Mouse (Mus musculus) WW6 (cell line): Measurements from ENCODE around the gene Olfr444.

Source experiments
- DNase-seq: peaks from one replicate; pipeline ENCODE4 v3.0.0-alpha.2; 2013; ENCODE audit warnings: low read depth, low spot score

The Olfr444 gene

GRCm38 (mm10) chr6:42948767-42949166 lies at the start of gene Olfr444:
TSS of gene Olfr444 (plus strand) at chr6:42949067.
- no peak for DNase-seq

GRCm38 (mm10) chr6:42900345-42900744 lies 48.5 kb upstream of the Olfr444 start:
- DNase-seq: no peak

GRCm38 (mm10) chr6:42908578-42908977 lies 40.3 kb upstream of the Olfr444 start, which contains the start of gene Olfr447:
TSS of gene Olfr447 (plus strand) at chr6:42908878.
- DNase-seq: no peak

- DNase-seq: no peak
Measured at GRCm38 (mm10) chr6:42921077-42921476, 27.8 kb upstream of the Olfr444 start, which contains the start of gene Olfr446. TSS of gene Olfr446 (plus strand) at chr6:42921377.

GRCm38 (mm10) chr6:42980377-42980776 lies 31.5 kb downstream of the Olfr444 start:
- DNase-seq: no peak
